Mouse (Mus musculus) testis, adult 2 months (tissue): ENCODE results near the gene Pogz. TPM values are rescaled to one million over a fixed set of nuclear protein-coding genes. Genes with fewer than 3 reads are reported as not detected.
"Not testable (repeated sequence)": the region's sequence is repeated elsewhere in the genome, so short reads cannot be mapped to it uniquely, and the experiment has no call there.

Experiments used
- H3K27ac ChIP-seq: fragments of 200-500 bp; 2 replicates; pipeline ENCODE4 v1.5.1; 2012; ENCODE audit warnings: low read depth, low read length; ENCODE audit not compliant: control insufficient read depth, insufficient read depth
- H3K27me3 ChIP-seq: fragments of 200-500 bp; 2 replicates; pipeline ENCODE4 v1.6.1; 2012; ENCODE audit warnings: mild to moderate bottlenecking, low read length, moderate library complexity; ENCODE audit not compliant: control insufficient read depth, insufficient read depth
- H3K36me3 ChIP-seq: fragments of 200-500 bp; 2 replicates; pipeline ENCODE4 v1.6.1; 2012; ENCODE audit warnings: mild to moderate bottlenecking, low read length; ENCODE audit not compliant: control insufficient read depth, insufficient read depth
- H3K4me1 ChIP-seq: fragments of 200-500 bp; 2 replicates; pipeline ENCODE4 v1.6.1; 2012; ENCODE audit warnings: low read length; ENCODE audit not compliant: control insufficient read depth, insufficient read depth
- H3K4me3 ChIP-seq: fragments of 200-500 bp; 2 replicates; pipeline ENCODE4 v1.5.1; 2012; ENCODE audit warnings: low read depth, mild to moderate bottlenecking, low read length, moderate library complexity, mixed read lengths; ENCODE audit not compliant: control insufficient read depth
- CTCF ChIP-seq: fragments of 200-500 bp; IDR thresholded peaks from 2 replicates; pipeline ENCODE4 v1.5.1; 2012; ENCODE audit warnings: low read depth, mild to moderate bottlenecking, inconsistent platforms, low read length, moderate library complexity; ENCODE audit not compliant: control insufficient read depth, insufficient read depth, insufficient replicate concordance
- POLR2A ChIP-seq: fragments of 200-500 bp; IDR thresholded peaks from 2 replicates; pipeline ENCODE4 v1.6.1; 2012; ENCODE audit warnings: low read depth, mild to moderate bottlenecking, inconsistent platforms, low read length, moderate library complexity; ENCODE audit not compliant: control insufficient read depth
- polyA plus RNA-seq: library from polyadenylated mRNA; depleted of rRNA; stranded (reverse); fragments of >200 nt; gene quantifications from 2 replicates; pipeline ENCODE4 v1.2.3, GENCODE M21; 2012

The Pogz gene
- polyA plus RNA-seq, 1 experiment = 13.9 TPM

DNA sequence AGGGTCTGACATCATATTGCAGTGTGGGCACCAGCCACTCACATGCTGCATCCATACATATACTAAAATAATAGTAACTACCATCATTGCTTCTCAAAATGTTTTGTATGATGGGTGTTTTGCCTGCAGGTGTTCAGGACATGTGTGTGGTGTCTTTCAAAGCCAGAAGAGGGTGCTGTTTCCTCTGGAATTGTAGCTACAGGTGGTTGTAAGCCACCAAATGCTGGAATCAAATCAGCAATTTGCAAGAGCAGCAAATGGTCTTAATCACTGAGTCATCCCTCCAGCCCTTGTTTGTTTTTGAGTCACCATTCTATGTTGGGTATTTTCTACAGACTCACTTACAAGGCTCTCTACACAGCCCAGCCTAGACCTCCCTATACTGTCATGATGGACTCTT, 51.2 kb downstream of the Pogz start:
- TF ChIP-seq CTCF (no peak), POLR2A (no peak)
- Histone ChIP-seq H3K4me1 (no peaks in the 10 kb centered on the region), H3K27ac (no peak overlapping the region), H3K27me3 (no peaks in the 10 kb centered on the region), H3K4me3 (no peak overlapping the region), H3K36me3 (peaks cover 3% of the 10 kb centered on the region)

DNA sequence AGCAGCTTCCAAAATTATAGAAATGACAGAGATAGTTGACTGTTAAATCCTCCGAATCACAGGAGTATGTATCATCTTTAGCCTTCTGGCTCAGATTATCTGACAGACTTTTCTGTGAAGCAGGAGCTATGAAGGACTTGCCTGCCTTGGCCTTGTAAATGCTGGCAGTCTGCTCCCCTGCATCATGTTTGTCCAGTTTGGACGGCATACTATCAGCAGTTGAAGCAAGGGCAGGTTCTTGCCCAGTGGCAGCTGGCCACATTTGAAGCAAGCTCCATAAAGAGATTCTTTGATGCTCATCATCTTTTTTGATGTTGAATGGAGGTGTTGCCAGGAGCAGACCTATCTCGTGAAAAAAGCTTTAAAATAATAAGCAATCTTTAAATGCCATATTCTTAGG, 56.7 kb downstream of the Pogz start:
- Histone ChIP-seq H3K4me1 (no peaks in the 10 kb centered on the region), H3K27ac (no peak overlapping the region), H3K27me3 (no peaks in the 10 kb centered on the region), H3K4me3 (no peak overlapping the region), H3K36me3 (no peaks in the 10 kb centered on the region)
- TF ChIP-seq CTCF (no peak), POLR2A (no peak)

- TF ChIP-seq CTCF (no peak), POLR2A (no peak)
- no peak overlapping the region for H3K27ac ChIP-seq
- H3K4me3 ChIP-seq = no peak overlapping the region
- H3K36me3 ChIP-seq = no peaks in the 10 kb centered on the region
- no peaks in the 10 kb centered on the region for H3K4me1 ChIP-seq
- H3K27me3 ChIP-seq = no peaks in the 10 kb centered on the region
These were observed 65.4 kb downstream of the Pogz start for GRCm38 (mm10) chr3:94902747-94903146.

DNA sequence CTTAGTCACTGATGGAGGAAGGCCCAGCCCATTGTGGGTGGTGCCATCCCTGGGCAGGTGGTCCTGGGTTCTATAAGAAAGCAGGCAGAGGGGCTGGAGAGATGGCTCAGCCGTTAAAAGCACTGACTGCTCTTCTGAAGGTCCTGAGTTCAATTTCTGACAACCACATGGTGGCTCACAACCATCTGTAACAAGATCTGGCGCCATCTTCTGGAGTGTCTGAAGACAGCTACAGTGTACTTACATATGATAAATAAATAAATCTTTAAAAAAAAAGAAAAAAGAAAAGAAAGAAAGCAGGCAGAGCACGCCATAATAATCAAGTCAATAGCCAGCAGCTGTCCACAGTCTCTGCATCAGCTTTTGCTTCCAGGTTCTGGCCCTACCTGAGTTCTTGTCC, 67.4 kb downstream of the Pogz start:
- H3K36me3 ChIP-seq, H3K4me1 ChIP-seq, H3K27ac ChIP-seq, H3K4me3 ChIP-seq, H3K27me3 ChIP-seq: not testable (repeated sequence)

DNA sequence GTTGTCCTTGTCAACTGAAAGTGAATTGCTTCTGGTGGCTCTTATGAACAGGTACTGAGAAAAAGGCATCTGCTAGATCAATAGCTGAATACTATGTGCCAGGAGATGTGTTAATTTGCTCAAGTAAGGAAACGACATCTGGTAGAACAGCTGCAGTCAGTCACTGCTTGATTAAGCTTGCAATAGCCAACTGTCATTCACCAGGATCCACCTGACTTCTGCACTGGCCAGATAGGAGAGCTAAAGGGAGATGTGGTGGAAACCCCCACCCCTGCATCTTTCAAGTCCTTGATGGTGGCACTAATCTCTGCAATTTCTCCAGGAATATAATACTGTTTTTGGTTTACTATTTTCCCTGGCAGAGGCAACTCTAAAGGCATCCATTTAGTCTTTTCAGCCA, 69.1 kb downstream of the Pogz start:
- H3K4me1 ChIP-seq = no peaks in the 10 kb centered on the region
- no peak overlapping the region for H3K27ac ChIP-seq
- H3K36me3 ChIP-seq = no peaks in the 10 kb centered on the region
- no peaks in the 10 kb centered on the region for H3K27me3 ChIP-seq
- H3K4me3 ChIP-seq = no peak overlapping the region
- no peak for TF ChIP-seq CTCF
- no peak for TF ChIP-seq POLR2A

DNA sequence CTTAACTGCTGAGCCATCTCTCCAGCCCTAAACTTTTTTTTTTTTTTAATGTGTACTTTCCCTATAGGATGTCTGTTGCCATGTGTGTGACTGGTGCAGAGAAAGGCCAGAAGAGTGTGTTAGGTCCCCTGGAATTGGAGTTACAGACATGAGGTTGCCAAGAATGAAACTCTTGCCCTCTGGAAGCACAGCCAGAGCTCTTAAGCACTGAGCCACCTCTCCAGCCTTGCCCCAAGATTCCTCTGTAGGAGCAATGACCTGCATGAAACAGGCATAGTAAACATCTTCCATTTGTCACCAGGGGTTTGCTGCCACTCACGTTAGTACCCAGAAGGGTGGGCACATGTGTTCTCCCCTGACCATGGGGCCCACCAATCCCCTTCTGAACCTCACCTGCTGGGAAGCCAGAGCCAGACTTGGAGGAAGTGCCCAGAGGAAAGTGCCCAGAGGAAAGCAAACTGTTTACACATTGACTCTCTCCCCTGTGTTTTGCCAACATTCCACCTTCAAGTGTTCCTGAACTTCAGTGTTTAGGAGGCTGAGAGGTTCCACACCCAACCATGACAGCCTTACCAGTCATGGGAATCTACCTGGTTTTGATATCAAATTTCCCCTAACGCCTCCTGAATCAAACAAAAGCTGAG, 73.8 kb downstream of the Pogz start:
- Histone ChIP-seq H3K27ac (no peak overlapping the region), H3K4me3 (no peak overlapping the region), H3K4me1 (no peaks in the 10 kb centered on the region), H3K36me3 (no peaks in the 10 kb centered on the region), H3K27me3 (no peaks in the 10 kb centered on the region)
- TF ChIP-seq POLR2A (no peak), CTCF (no peak)

DNA sequence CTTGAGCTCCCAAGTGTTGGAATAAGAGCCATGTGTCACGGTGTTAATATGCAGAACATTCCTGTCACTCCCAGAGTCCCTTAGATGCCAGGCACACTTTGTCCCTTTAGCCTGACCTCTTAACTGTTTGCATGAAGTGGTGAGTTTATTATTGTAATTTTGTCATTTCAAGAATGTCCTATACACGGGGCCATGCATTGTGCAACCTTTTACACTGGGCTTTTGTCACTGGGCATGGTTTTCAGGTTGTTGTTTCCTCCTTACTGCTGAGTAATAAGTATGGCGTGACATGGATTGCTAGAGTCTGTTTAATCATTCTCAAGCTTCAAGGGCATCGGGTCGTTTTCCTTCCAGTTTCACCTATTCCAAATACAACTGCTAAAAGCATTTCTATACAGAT, 76.4 kb downstream of the Pogz start:
- H3K27ac ChIP-seq = no peak overlapping the region
- no peak for TF ChIP-seq CTCF
- TF ChIP-seq POLR2A = no peak

More for the DNA sequence above, 76.4 kb downstream of the Pogz start:
- Histone ChIP-seq H3K27me3 (no peaks in the 10 kb centered on the region), H3K4me3 (no peak overlapping the region), H3K4me1 (peaks cover 7% of the 10 kb centered on the region), H3K36me3 (no peaks in the 10 kb centered on the region)
